Mouse (Mus musculus): ENCODE results near the gene Atxn2l. TPM values are rescaled to one million over a fixed set of nuclear protein-coding genes. Genes with fewer than 3 reads are reported as not detected.
A peak's percentile ranks its signal among the peaks of the same experiment; 100 is the strongest.

Atxn2l gene
- total and polyA plus RNA-seq, 2 experiments from 2014 or later, result 65.4 to 80.5 TPM

DNA sequence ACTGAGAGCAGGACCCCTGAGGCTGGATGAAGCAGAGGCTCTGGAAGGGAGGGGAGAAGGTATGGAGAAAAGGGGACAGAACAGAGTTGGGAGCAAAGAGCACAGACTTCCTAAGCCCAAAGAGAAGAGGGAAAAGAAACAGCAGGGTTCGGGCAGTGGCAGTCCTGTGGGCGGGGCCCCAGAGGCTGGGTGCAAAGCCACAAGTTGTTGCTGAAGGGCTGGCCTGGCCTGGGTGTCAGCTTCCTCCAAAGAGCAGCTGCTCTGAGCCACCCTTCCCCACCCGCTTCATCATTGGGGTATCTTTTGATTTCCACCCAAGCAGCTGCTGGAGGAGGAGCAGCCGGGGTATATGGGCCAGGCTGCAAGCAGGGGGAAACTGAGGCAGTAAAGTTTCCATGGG lies 39.1 kb downstream of the Atxn2l start:
- 62% methylated on average over 4 of the region's 4 CpGs for WGBS

DNA sequence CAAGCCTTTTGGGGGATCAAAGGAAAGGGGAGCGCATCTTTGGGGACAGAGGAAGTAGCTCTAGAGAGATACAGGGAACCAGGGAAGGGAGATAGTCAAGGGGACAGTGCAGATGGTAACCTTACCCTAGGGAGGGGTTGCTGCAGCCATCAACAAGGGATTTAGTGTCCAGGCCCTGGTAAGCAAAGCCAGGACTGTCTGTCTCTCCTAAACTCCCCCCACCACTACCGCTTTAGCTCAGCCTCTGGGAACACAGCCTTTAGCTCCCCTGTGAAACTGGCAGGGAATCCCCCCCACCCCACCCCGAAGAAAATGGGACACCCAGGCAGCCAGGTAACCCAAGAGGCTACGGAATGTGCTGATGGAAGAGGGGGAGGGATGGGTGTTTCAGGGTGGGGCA lies 39.7 kb downstream of the Atxn2l start:
- Histone ChIP-seq H3K27me3 (ENCODE audit: insufficient read depth, low read length) (no peaks in the 10 kb centered on the region), H3K9me3 (ENCODE audit: low read length) (no peaks in the 10 kb centered on the region), H3K36me3 (ENCODE audit: insufficient read depth, low read length) (peaks cover 24% of the 10 kb centered on the region), H3K4me2 (ENCODE audit: low read depth, low read length, poor library complexity, severe bottlenecking) (no peak overlapping the region), H3K4me1 (ENCODE audit: insufficient read depth, low read length) (no peaks in the 10 kb centered on the region), H3K9ac (replicated peaks; ENCODE audit: low read length, poor library complexity, severe bottlenecking) (no peak overlapping the region), H3K4me3 (ENCODE audit: low read depth, low read length) (no peak overlapping the region), H3K27ac (ENCODE audit: low read depth, low read length) (no peak overlapping the region)
- no peak for ATAC-seq (ENCODE audit: low FRiP score)
- TF ChIP-seq CTCF (IDR thresholded peaks at IDR 0.05), result no peak
- WGBS, result 69% methylated on average over 4 of the region's 4 CpGs
- no peak for DNase-seq (ENCODE audit: low spot score)

More for the DNA sequence above, 39.1 kb downstream of the Atxn2l start:
- Histone ChIP-seq H3K36me3 (ENCODE audit: insufficient read depth, low read length) (peaks cover 29% of the 10 kb centered on the region), H3K4me1 (ENCODE audit: insufficient read depth, low read length) (no peaks in the 10 kb centered on the region), H3K4me2 (ENCODE audit: low read depth, low read length, poor library complexity, severe bottlenecking) (no peak overlapping the region), H3K27me3 (ENCODE audit: insufficient read depth, low read length) (no peaks in the 10 kb centered on the region), H3K9me3 (ENCODE audit: low read length) (no peaks in the 10 kb centered on the region), H3K4me3 (ENCODE audit: low read depth, low read length) (no peak overlapping the region), H3K27ac (ENCODE audit: low read depth, low read length) (no peak overlapping the region), H3K9ac (replicated peaks; ENCODE audit: low read length, poor library complexity, severe bottlenecking) (no peak overlapping the region)
- no peak for TF ChIP-seq CTCF (IDR thresholded peaks at IDR 0.05)
- DNase-seq (ENCODE audit: low spot score), result no peak
- no peak for ATAC-seq (ENCODE audit: low FRiP score)

DNA sequence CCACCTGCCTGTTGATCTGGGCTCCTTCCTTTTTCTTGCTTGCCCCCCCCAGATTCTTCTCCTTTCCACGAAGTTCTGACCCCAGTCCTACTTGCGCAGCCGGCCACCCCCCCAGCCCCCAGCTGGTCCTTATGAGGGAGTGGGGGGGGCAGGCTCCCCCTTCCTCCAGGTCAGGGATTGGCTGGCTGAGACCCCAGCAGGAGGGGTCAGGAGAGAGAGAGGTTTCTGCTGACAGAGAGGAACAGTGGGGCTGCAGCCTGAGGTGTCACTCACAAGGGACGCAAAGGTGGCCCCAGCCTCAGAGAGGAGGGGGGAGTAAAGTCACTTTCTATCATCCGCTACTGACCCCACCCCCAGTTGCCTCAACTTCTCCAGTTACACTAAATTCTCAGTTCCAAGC lies 40.2 kb downstream of the Atxn2l start, which contains the start of gene Atp2a1:
Gene Atp2a1 (minus strand): TSS at position 105 of the 400 bp plus-strand sequence.
- 54% methylated on average over 5 of the region's 5 CpGs for WGBS
- no peak within 1 kb of the TSS for H3K4me2 ChIP-seq (ENCODE audit: low read depth, low read length, poor library complexity, severe bottlenecking)
- H3K9ac ChIP-seq (replicated peaks; ENCODE audit: low read length, poor library complexity, severe bottlenecking), result 0 out of 2 replicates have a peak within 1 kb of the TSS, but pooled peaks have one; percentile 8
- no peak for DNase-seq (ENCODE audit: low spot score)
- H3K4me1 ChIP-seq (ENCODE audit: insufficient read depth, low read length), result no peaks in the 10 kb centered on the region
- H3K9me3 ChIP-seq (ENCODE audit: low read length), result no peaks in the 10 kb centered on the region
- no peak for ATAC-seq (ENCODE audit: low FRiP score)
- no peak for TF ChIP-seq CTCF (IDR thresholded peaks at IDR 0.05)
- no peak within 1 kb of the TSS for H3K27ac ChIP-seq (ENCODE audit: low read depth, low read length)
- no peak within 1 kb of the TSS for H3K4me3 ChIP-seq (ENCODE audit: low read depth, low read length)
- peaks cover 20% of the 10 kb centered on the region for H3K36me3 ChIP-seq (ENCODE audit: insufficient read depth, low read length)
- no peaks in the 10 kb centered on the region for H3K27me3 ChIP-seq (ENCODE audit: insufficient read depth, low read length)

DNA sequence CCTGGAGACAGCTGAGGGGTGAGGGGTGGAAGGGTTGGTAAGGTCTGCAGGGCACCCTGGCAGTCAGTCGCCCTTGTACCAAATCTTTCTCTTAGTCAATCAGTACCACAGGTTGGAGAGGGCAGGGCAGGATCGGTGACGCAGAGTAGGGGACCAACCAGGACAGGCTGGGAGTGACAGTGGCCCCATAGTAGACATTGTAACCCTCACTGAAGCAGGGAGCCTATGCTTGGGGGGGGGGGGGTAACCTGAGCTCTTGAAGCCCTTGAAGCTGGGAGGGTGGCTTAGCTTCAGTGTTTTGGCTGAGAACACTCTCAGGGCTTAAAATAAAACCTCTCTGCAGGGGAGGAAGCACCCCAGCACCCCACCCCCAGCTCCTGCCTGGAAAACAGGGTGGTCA lies 41.6 kb downstream of the Atxn2l start:
- H3K4me1 ChIP-seq (ENCODE audit: insufficient read depth, low read length), result no peaks in the 10 kb centered on the region
- no peaks in the 10 kb centered on the region for H3K9me3 ChIP-seq (ENCODE audit: low read length)
- H3K9ac ChIP-seq (replicated peaks; ENCODE audit: low read length, poor library complexity, severe bottlenecking), result 0 out of 2 replicates have a peak overlapping the region, but pooled peaks have one; percentile 8
- H3K27me3 ChIP-seq (ENCODE audit: insufficient read depth, low read length), result no peaks in the 10 kb centered on the region
- H3K36me3 ChIP-seq (ENCODE audit: insufficient read depth, low read length), result peaks cover 7% of the 10 kb centered on the region
- H3K27ac ChIP-seq (ENCODE audit: low read depth, low read length), result no peak overlapping the region
- H3K4me3 ChIP-seq (ENCODE audit: low read depth, low read length), result no peak overlapping the region
- no peak for ATAC-seq (ENCODE audit: low FRiP score)
- 64% methylated on average over 3 of the region's 3 CpGs for WGBS
- TF ChIP-seq CTCF (IDR thresholded peaks at IDR 0.05), result no peak
- no peak overlapping the region for H3K4me2 ChIP-seq (ENCODE audit: low read depth, low read length, poor library complexity, severe bottlenecking)
- no peak for DNase-seq (ENCODE audit: low spot score)

DNA sequence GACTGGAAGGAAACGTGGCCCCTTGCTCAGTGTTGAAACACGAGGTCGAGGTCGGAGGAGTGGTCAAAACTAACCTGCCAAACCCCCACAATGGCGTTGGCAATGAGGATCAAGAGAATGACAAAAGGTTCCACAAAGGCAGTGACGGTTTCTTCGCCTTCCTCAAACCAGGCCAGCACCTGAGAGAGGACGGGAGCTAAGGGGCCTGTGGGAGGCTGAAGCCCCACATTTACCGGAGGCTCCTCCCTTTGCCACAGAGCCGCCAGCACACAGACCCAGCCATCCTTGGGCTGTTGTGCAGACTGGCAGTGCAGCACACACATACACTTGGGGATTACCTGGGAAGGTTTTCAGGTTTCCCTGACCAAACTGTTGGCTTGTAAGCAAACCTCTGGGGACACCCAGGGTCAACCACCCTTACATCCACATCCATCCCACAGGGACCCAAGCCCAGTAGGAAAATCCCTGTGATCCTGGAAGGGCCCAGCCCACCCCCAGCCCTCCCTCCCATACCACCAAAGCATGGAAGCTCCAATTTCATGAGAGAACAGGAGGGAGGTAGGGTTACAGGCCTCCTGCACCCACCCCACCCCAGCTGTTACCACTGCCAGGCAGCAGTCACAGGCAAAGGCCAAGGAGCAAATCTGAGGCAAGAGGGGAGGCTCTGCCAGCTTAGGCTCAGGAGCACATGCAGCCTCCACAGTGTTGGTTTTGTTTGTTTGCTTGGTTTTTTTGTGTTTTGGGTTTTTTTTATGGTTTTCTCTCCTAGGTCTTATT lies 42.4 kb downstream of the Atxn2l start:
- ATAC-seq (ENCODE audit: low FRiP score), result no peak
- Histone ChIP-seq H3K27ac (ENCODE audit: low read depth, low read length) (no peak overlapping the region), H3K4me3 (ENCODE audit: low read depth, low read length) (no peak overlapping the region), H3K4me2 (ENCODE audit: low read depth, low read length, poor library complexity, severe bottlenecking) (no peak overlapping the region), H3K27me3 (ENCODE audit: insufficient read depth, low read length) (no peaks in the 10 kb centered on the region), H3K36me3 (ENCODE audit: insufficient read depth, low read length) (0 out of 2 replicates have a peak, but pooled peaks cover 2% of the 10 kb centered on the region), H3K4me1 (ENCODE audit: insufficient read depth, low read length) (no peaks in the 10 kb centered on the region), H3K9ac (replicated peaks; ENCODE audit: low read length, poor library complexity, severe bottlenecking) (no peak overlapping the region), H3K9me3 (ENCODE audit: low read length) (no peaks in the 10 kb centered on the region)
- no peak for TF ChIP-seq CTCF (IDR thresholded peaks at IDR 0.05)
- DNase-seq (ENCODE audit: low spot score), result no peak
- 48% methylated on average over 10 of the region's 10 CpGs for WGBS

DNA sequence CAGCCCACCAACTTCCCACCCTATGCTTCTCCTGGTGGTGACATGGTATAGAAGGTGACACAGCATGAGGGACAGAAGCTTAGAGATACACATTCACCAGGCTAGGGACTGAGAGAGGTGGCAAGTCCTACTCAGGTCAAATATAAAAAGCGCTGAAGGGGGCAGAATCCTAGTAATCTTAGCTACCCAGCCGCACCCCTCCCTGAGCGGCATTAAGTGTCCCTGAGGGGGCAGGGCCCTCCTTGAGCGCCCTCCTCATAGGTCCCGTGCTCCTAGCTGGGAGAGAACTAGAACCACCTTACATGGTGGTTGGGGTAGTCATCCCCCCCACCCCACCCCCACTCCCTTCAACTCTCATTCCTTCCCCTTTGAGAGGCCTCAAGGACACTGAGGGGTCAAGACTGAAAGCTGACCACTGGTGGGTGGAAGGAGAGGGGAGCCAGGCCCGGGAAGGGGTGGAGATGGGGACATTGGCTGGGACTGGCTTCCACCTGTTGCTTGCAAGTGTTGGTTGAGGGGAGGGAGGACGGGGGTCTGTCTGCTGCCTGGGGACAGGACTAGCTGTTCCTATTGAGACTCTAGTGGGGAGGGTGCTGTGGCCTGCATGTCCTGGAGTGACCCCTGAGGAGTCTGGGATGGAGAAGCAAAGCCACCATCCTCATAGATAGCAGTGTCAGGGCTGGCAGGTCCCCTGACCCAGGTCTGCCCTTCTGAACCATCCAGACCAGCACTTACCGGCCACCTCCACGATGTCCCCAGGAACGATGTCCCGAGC lies 44.2 kb downstream of the Atxn2l start:
- Histone ChIP-seq H3K4me3 (ENCODE audit: low read depth, low read length) (no peak overlapping the region), H3K27me3 (ENCODE audit: insufficient read depth, low read length) (no peaks in the 10 kb centered on the region), H3K9me3 (ENCODE audit: low read length) (no peaks in the 10 kb centered on the region), H3K36me3 (ENCODE audit: insufficient read depth, low read length) (no peaks in the 10 kb centered on the region), H3K9ac (replicated peaks; ENCODE audit: low read length, poor library complexity, severe bottlenecking) (no peak overlapping the region), H3K27ac (ENCODE audit: low read depth, low read length) (no peak overlapping the region), H3K4me1 (ENCODE audit: insufficient read depth, low read length) (no peaks in the 10 kb centered on the region), H3K4me2 (ENCODE audit: low read depth, low read length, poor library complexity, severe bottlenecking) (no peak overlapping the region)
- no peak for DNase-seq (ENCODE audit: low spot score)
- WGBS, result 78% methylated on average over 11 of the region's 11 CpGs
- TF ChIP-seq CTCF (IDR thresholded peaks at IDR 0.05), result no peak
- ATAC-seq (ENCODE audit: low FRiP score), result no peak

All from midbrain, postnatal 0 days (tissue).